Mouse (Mus musculus) forebrain, embryonic 11.5 days (tissue): ENCODE data around the gene Rab43. TPM values are rescaled to one million over a fixed set of nuclear protein-coding genes. Genes with fewer than 3 reads are reported as not detected.
A peak's percentile ranks its signal among the peaks of the same experiment; 100 is the strongest.

ENCODE experiments used
- ATAC-seq: fragments of 200-750 bp; cut with Nextera tagmentation; replicated peaks from 2 replicates; pipeline ENCODE4 v1.8.0; 2017; ENCODE audit warnings: moderate TSS enrichment; ENCODE audit not compliant: low FRiP score
- DNase-seq: peaks from one replicate; pipeline ENCODE4 v3.0.0-alpha.2; 2017; ENCODE audit warnings: low spot score
- H3K27ac ChIP-seq: fragments of 300-500 bp; sonication (generic); 2 replicates; pipeline ENCODE4 v1.5.1; 2014; ENCODE audit warnings: low read depth, low read length
- H3K27me3 ChIP-seq: fragments of 300-500 bp; sonication (generic); 2 replicates; pipeline ENCODE4 v1.6.1; 2014; ENCODE audit warnings: mild to moderate bottlenecking, low read length, mixed read lengths; ENCODE audit not compliant: control insufficient read depth, insufficient read depth
- H3K36me3 ChIP-seq: fragments of 300-500 bp; sonication (generic); 2 replicates; pipeline ENCODE4 v1.6.1; 2014; ENCODE audit warnings: mild to moderate bottlenecking, low read length, moderate library complexity, mixed read lengths; ENCODE audit not compliant: control insufficient read depth, insufficient read depth
- H3K4me1 ChIP-seq: fragments of 300-500 bp; sonication (generic); replicated peaks from 2 replicates; pipeline ENCODE4 v1.6.1; 2014; ENCODE audit warnings: low read length, mixed read lengths; ENCODE audit not compliant: control insufficient read depth, insufficient read depth
- H3K4me2 ChIP-seq: fragments of 300-500 bp; sonication (generic); 2 replicates; pipeline ENCODE4 v1.6.1; 2014; ENCODE audit warnings: low read depth, mild to moderate bottlenecking, low read length, moderate library complexity, mixed read lengths; ENCODE audit not compliant: severe bottlenecking
- H3K4me3 ChIP-seq: fragments of 300-500 bp; sonication (generic); 2 replicates; pipeline ENCODE4 v1.5.1; 2014; ENCODE audit warnings: low read depth, low read length
- H3K9ac ChIP-seq: fragments of 300-500 bp; sonication (generic); 2 replicates; pipeline ENCODE4 v1.6.1; 2014; ENCODE audit warnings: low read length
- H3K9me3 ChIP-seq: fragments of 300-500 bp; sonication (generic); 2 replicates; pipeline ENCODE4 v1.6.1; 2016; ENCODE audit warnings: low read length, mixed read lengths; ENCODE audit not compliant: control insufficient read depth
- WGBS: fragments of 180-500 bp; shearing (Covaris S2); extraction: QIAGEN DNeasy Blood & Tissue Kit; methylation state at CpG from one replicate; pipeline ENCODE4 v1.1.7; 2014; 5-methylcytosine and 5-hydroxymethylcytosine counted together
- polyA plus RNA-seq: library from polyadenylated mRNA; unstranded; fragments of >200 nt; fragmentation: Nextera tagmentation; extraction: Ambion mirVana; gene quantifications from 2 replicates; pipeline ENCODE4 v1.2.1, GENCODE M21; 2014

Rab43 gene
- polyA plus RNA-seq, 1 experiment from 2014 or later: 9.4 TPM

GRCm38 (mm10) chr6:87784033-87784432 is 27.9 kb downstream of the Rab43 start:
- H3K4me3 ChIP-seq: no peak overlapping the region
- DNase-seq (peak; percentile 17), ATAC-seq (no peak)
- no peaks in the 10 kb centered on the region for H3K36me3 ChIP-seq
- no peak overlapping the region for H3K9ac ChIP-seq
- no peaks in the 10 kb centered on the region for H3K27me3 ChIP-seq
- WGBS: 83% methylated on average over 8 of the region's 8 CpGs
- H3K9me3 ChIP-seq: no peaks in the 10 kb centered on the region
- H3K4me1 ChIP-seq: no peaks in the 10 kb centered on the region
- H3K4me2 ChIP-seq: no peak overlapping the region
- H3K27ac ChIP-seq: no peak overlapping the region

GRCm38 (mm10) chr6:87780546-87781301 is 31.2 kb downstream of the Rab43 start:
- DNase-seq (peak; percentile 35), ATAC-seq (no peak)
- Histone ChIP-seq H3K4me1 (no peaks in the 10 kb centered on the region), H3K4me3 (no peak overlapping the region), H3K9ac (no peak overlapping the region), H3K27ac (no peak overlapping the region), H3K36me3 (no peaks in the 10 kb centered on the region), H3K4me2 (no peak overlapping the region), H3K9me3 (no peaks in the 10 kb centered on the region), H3K27me3 (no peaks in the 10 kb centered on the region)
- WGBS: 85% methylated on average over 10 of the region's 10 CpGs

- WGBS: 84% methylated on average over 11 of the region's 11 CpGs
- no peak overlapping the region for H3K4me3 ChIP-seq
- no peak for ATAC-seq
Measured at GRCm38 (mm10) chr6:87779174-87780165, 32.5 kb downstream of the Rab43 start.

GRCm38 (mm10) chr6:87778294-87779173 is 33.4 kb downstream of the Rab43 start:
- WGBS: 85% methylated on average over 11 of the region's 11 CpGs
- Histone ChIP-seq H3K4me1 (no peaks in the 10 kb centered on the region), H3K36me3 (no peaks in the 10 kb centered on the region), H3K27ac (no peak overlapping the region), H3K4me3 (no peak overlapping the region), H3K27me3 (no peaks in the 10 kb centered on the region), H3K9ac (no peak overlapping the region), H3K9me3 (no peaks in the 10 kb centered on the region), H3K4me2 (no peak overlapping the region)
- DNase-seq (peak; percentile 37), ATAC-seq (no peak)

More at GRCm38 (mm10) chr6:87779174-87780165, 32.5 kb downstream of the Rab43 start:
- H3K36me3 ChIP-seq: no peaks in the 10 kb centered on the region
- H3K4me2 ChIP-seq: no peak overlapping the region
- no peak overlapping the region for H3K27ac ChIP-seq
- no peak overlapping the region for H3K9ac ChIP-seq
- H3K4me1 ChIP-seq: no peaks in the 10 kb centered on the region
- no peaks in the 10 kb centered on the region for H3K27me3 ChIP-seq
- no peaks in the 10 kb centered on the region for H3K9me3 ChIP-seq
- DNase-seq: peak; percentile 48

- ATAC-seq: no peak
- peak; percentile 34 for DNase-seq
- H3K4me1 ChIP-seq: no peaks in the 10 kb centered on the region
Measured at GRCm38 (mm10) chr6:87777842-87778241, 34.1 kb downstream of the Rab43 start, which contains the start of gene Gp9. Gene Gp9, plus strand, starts transcription at chr6:87778072.

GRCm38 (mm10) chr6:87776663-87777062 is 35.3 kb downstream of the Rab43 start:
- Histone ChIP-seq H3K9me3 (no peaks in the 10 kb centered on the region), H3K36me3 (no peaks in the 10 kb centered on the region), H3K4me2 (no peak overlapping the region), H3K27me3 (no peaks in the 10 kb centered on the region), H3K4me1 (no peaks in the 10 kb centered on the region), H3K27ac (no peak overlapping the region), H3K9ac (no peak overlapping the region), H3K4me3 (no peak overlapping the region)
- WGBS: 82% methylated on average over 1 of the region's 1 CpGs
- no peak for ATAC-seq
- peak; percentile 39 for DNase-seq

More at GRCm38 (mm10) chr6:87777842-87778241, 34.1 kb downstream of the Rab43 start, which contains the start of gene Gp9:
- Histone ChIP-seq H3K27ac (no peak within 1 kb of the TSS), H3K4me2 (no peak within 1 kb of the TSS), H3K27me3 (no peaks in the 10 kb centered on the region), H3K4me3 (no peak within 1 kb of the TSS), H3K9me3 (no peaks in the 10 kb centered on the region), H3K36me3 (no peaks in the 10 kb centered on the region), H3K9ac (no peak within 1 kb of the TSS)
- WGBS: 71% methylated on average over 2 of the region's 2 CpGs

- Histone ChIP-seq H3K4me3 (no peak overlapping the region), H3K27me3 (no peaks in the 10 kb centered on the region), H3K9ac (no peak overlapping the region), H3K9me3 (no peaks in the 10 kb centered on the region), H3K36me3 (no peaks in the 10 kb centered on the region), H3K27ac (no peak overlapping the region), H3K4me1 (no peaks in the 10 kb centered on the region), H3K4me2 (no peak overlapping the region)
- peak; percentile 39 for DNase-seq
- no peak for ATAC-seq
- WGBS: 78% methylated on average over 3 of the region's 3 CpGs
Measured at GRCm38 (mm10) chr6:87775588-87776245, 36.2 kb downstream of the Rab43 start.
